Mouse (Mus musculus): ENCODE results near the gene Slc13a3.

The Slc13a3 gene

DNA sequence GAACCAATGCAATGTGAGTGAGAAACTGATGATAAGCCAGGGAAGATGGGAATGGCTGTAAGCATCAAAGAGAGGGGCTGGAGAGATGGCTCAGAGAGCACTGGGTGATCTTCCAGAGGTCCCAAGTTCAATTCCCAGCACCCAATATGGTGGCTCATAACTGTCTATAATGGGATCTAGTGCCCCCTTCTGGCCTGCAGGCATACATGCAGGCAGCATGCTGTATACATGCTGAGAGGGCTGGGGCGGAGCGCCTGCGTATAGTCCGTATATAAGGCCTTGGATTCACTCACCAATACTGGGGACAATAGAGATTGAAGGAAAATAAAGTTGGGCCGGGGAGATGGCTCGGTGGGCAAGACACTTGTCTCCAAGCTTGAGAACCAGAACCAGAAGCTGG, 109.7 kb downstream of the Slc13a3 start:
- DNase-seq, result no peak

DNA sequence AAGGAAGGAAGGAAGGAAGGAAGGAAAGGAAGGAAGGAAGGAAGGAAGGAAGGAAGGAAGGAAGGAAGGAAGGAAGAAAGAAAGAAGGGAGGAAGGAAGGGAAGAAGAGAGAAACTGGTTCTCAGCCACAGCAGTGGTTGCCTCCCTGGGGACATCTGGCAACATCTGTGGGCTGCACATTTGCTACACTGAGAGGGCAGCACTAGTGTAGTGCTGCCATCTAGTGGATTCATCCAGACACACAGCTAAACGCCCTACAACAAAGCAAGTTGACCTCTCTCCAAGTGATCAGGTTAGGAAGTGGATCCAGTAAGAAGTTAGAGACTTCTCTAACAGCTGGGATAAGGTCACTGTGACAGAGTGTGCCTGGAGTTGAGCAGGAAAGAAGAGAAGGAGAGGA, 112.2 kb downstream of the Slc13a3 start:
- peak; percentile 33 to 48 for DNase-seq
